Mouse (Mus musculus) liver, postnatal 0 days (tissue): ENCODE data around the gene Dusp5. TPM values are rescaled to one million over a fixed set of nuclear protein-coding genes. Genes with fewer than 3 reads are reported as not detected.

Experiments used
- ATAC-seq: fragments of 200-750 bp; cut with Nextera tagmentation; 2 replicates; pipeline ENCODE4 v1.8.0; 2017; ENCODE audit warnings: mild to moderate bottlenecking, moderate library complexity
- DNase-seq: peaks from one replicate; pipeline ENCODE4 v3.0.0-alpha.2; 2016
- H3K27ac ChIP-seq: fragments of 300-500 bp; sonication (generic); 2 replicates; pipeline ENCODE4 v1.5.1; 2014; ENCODE audit warnings: antibody characterized with exemption, moderate library complexity, mild to moderate bottlenecking, low read depth
- H3K27me3 ChIP-seq: fragments of 300-500 bp; sonication (generic); 2 replicates; pipeline ENCODE4 v1.6.1; 2014; ENCODE audit warnings: low read length, control low read depth, mixed read lengths; ENCODE audit not compliant: insufficient read depth
- H3K36me3 ChIP-seq: fragments of 300-500 bp; sonication (generic); replicated peaks from 2 replicates; pipeline ENCODE4 v1.6.1; 2014; ENCODE audit warnings: mild to moderate bottlenecking, control low read depth, low read length, moderate library complexity, mixed read lengths; ENCODE audit not compliant: insufficient read depth
- H3K4me1 ChIP-seq: fragments of 300-500 bp; sonication (generic); 2 replicates; pipeline ENCODE4 v1.6.1; 2014; ENCODE audit warnings: antibody characterized with exemption, mild to moderate bottlenecking, control low read depth; ENCODE audit not compliant: insufficient read depth
- H3K4me2 ChIP-seq: fragments of 300-500 bp; sonication (generic); 2 replicates; pipeline ENCODE4 v1.6.1; 2014; ENCODE audit warnings: low read depth, mild to moderate bottlenecking, low read length, moderate library complexity, mixed read lengths
- H3K4me3 ChIP-seq: fragments of 300-500 bp; sonication (generic); 2 replicates; pipeline ENCODE4 v1.5.1; 2014; ENCODE audit warnings: low read depth, low read length
- H3K9ac ChIP-seq: fragments of 300-500 bp; sonication (generic); replicated peaks from 2 replicates; pipeline ENCODE4 v1.6.1; 2014; ENCODE audit warnings: mild to moderate bottlenecking, moderate library complexity
- H3K9me3 ChIP-seq: fragments of 300-500 bp; sonication (generic); 2 replicates; pipeline ENCODE4 v1.6.1; 2016; ENCODE audit warnings: mild to moderate bottlenecking, control low read depth, low read length, mixed read lengths
- CTCF ChIP-seq: sonication (generic); IDR thresholded peaks from 2 replicates; pipeline ENCODE4 v1.5.1; 2016; ENCODE audit warnings: antibody characterized with exemption, low read depth
- EP300 ChIP-seq: IDR thresholded peaks from 2 replicates; pipeline ENCODE4 v1.6.1; 2016; ENCODE audit warnings: antibody characterized with exemption, low read depth, mild to moderate bottlenecking
- WGBS: fragments of 180-500 bp; shearing (Covaris S2); extraction: QIAGEN DNeasy Blood & Tissue Kit; methylation state at CpG from one replicate; pipeline ENCODE4 v1.1.7; 2014; ENCODE audit not compliant: insufficient replicate concordance; 5-methylcytosine and 5-hydroxymethylcytosine counted together
- polyA plus RNA-seq: library from polyadenylated mRNA; unstranded; fragments of >200 nt; fragmentation: Nextera tagmentation; extraction: Ambion mirVana; gene quantifications from 2 replicates; pipeline ENCODE4 v1.2.1, GENCODE M21; 2015

Gene Dusp5
- polyA plus RNA-seq, 1 experiment from 2014 or later = 2.7 TPM

GRCm38 (mm10) chr19:53544923-53545561 is 16.1 kb downstream of the Dusp5 start:
- Histone ChIP-seq H3K4me3 (no peak overlapping the region), H3K4me2 (no peak overlapping the region), H3K27ac (no peak overlapping the region), H3K4me1 (peaks cover 6% of the 10 kb centered on the region), H3K9me3 (no peaks in the 10 kb centered on the region), H3K9ac (no peak overlapping the region), H3K36me3 (peaks cover 8% of the 10 kb centered on the region; the same call in 1 of the 2 replicates), H3K27me3 (no peaks in the 10 kb centered on the region)
- no peak for ATAC-seq
- DNase-seq = no peak
- WGBS = 33% methylated on average over 4 of the region's 4 CpGs
- TF ChIP-seq EP300 (no peak), CTCF (no peak)

DNA sequence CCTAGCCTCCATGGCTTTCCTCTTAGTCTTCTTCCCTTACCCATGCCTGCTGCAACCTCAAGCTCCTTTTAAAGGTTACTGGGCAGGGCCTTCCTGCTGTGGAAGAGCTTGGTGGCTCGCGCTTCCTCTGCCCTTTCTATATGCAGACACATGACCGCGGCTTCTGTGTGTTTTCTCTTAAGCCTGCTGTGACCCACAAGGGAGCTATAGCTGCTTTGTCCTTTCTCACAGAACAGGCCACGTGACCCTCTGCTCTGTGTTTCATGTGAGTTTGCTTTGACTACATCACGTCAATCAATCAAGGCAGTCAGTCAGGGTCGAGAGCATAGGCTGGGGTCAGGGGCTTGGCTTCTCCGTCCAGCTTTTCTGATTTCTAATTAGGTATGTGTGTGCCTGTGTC is 18.7 kb downstream of the Dusp5 start:
- DNase-seq = peak; percentile 23
- Histone ChIP-seq H3K4me2 (no peak overlapping the region), H3K9ac (no peak overlapping the region), H3K36me3 (no peaks in the 10 kb centered on the region), H3K9me3 (no peaks in the 10 kb centered on the region), H3K27me3 (no peaks in the 10 kb centered on the region), H3K4me1 (peaks cover 6% of the 10 kb centered on the region), H3K4me3 (no peak overlapping the region), H3K27ac (no peak overlapping the region)
- TF ChIP-seq CTCF = no peak
- TF ChIP-seq EP300 = no peak
- WGBS = 25% methylated on average over 8 of the region's 8 CpGs
- ATAC-seq = peak; percentile 72

DNA sequence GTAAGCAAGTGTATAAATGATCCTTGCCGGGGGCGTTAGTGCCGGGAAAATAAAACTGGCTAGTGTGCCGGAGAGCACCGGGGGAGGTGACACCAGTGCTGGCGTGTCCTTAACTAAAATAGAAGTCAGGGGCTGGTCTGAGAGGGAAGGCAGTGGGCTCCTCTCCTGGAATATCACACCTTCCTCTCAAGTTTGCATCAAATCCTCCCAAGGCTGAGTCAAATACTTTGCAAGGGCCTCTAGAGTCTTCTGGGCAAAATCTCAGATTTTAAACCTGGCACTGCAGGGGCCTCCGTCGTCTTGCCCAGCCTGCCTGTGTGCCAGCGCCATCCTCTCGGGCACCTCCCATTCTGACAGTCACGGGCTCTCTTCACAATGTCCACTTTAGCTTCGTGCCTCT is 22.1 kb downstream of the Dusp5 start:
- 92% methylated on average over 12 of the region's 12 CpGs for WGBS
- no peak overlapping the region for H3K4me3 ChIP-seq
- H3K9ac ChIP-seq = no peak overlapping the region
- peaks cover 25% of the 10 kb centered on the region for H3K4me1 ChIP-seq
- no peaks in the 10 kb centered on the region for H3K9me3 ChIP-seq
- H3K27ac ChIP-seq = no peak overlapping the region
- H3K36me3 ChIP-seq = no peaks in the 10 kb centered on the region
- H3K4me2 ChIP-seq = no peak overlapping the region
- no peak for DNase-seq
- no peak for TF ChIP-seq EP300
- ATAC-seq = no peak
- H3K27me3 ChIP-seq = no peaks in the 10 kb centered on the region

- DNase-seq = no peak
- no peak for ATAC-seq
- H3K27me3 ChIP-seq = no peaks in the 10 kb centered on the region
Observed at GRCm38 (mm10) chr19:53552216-53552786, 23.4 kb downstream of the Dusp5 start.

DNA sequence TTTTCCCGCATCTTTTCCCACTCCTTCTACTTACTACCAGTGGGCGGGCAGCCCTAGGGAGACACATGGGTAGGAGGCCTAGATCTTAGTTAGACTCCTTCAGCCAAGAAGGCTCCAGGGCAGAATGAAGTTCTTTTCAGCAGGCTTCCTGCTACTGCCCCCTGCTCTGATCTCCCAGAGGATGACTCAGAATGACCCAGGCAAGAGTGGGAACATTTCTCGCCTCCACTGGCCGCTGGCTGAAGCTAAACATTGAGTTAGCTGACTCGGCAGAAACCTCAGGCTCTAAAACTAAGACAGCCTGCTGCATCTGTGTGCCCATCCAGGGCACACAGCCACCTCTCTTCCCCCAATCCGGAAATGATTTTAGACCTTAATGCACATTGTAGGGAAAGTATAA is 23.9 kb downstream of the Dusp5 start:
- DNase-seq = no peak

More at GRCm38 (mm10) chr19:53552216-53552786, 23.4 kb downstream of the Dusp5 start:
- H3K9me3 ChIP-seq = no peaks in the 10 kb centered on the region
- no peak overlapping the region for H3K4me2 ChIP-seq
- 53% methylated on average over 10 of the region's 10 CpGs for WGBS
- H3K4me3 ChIP-seq = no peak overlapping the region
- H3K36me3 ChIP-seq = no peaks in the 10 kb centered on the region
- H3K27ac ChIP-seq = peak overlapping the region; percentile 36; the same call in 1 of the 2 replicates
- no peak overlapping the region for H3K9ac ChIP-seq
- TF ChIP-seq CTCF (no peak), EP300 (0 out of 2 replicates have a peak, but pooled peaks have one; percentile 20)
- H3K4me1 ChIP-seq = peaks cover 30% of the 10 kb centered on the region

GRCm38 (mm10) chr19:53554402-53554801 is 25.5 kb downstream of the Dusp5 start:
- no peaks in the 10 kb centered on the region for H3K27me3 ChIP-seq
- DNase-seq (peak; percentile 31), ATAC-seq (peak; percentile 90)
- no peaks in the 10 kb centered on the region for H3K9me3 ChIP-seq
- H3K4me2 ChIP-seq = no peak overlapping the region
- no peaks in the 10 kb centered on the region for H3K36me3 ChIP-seq
- 51% methylated on average over 11 of the region's 11 CpGs for WGBS
- TF ChIP-seq EP300 = peak; percentile 37; the same call in 1 of the 2 replicates
- TF ChIP-seq CTCF = no peak
- no peak overlapping the region for H3K9ac ChIP-seq
- no peak overlapping the region for H3K4me3 ChIP-seq
- H3K27ac ChIP-seq = peak overlapping the region; percentile 80
- peaks cover 27% of the 10 kb centered on the region for H3K4me1 ChIP-seq

More for the DNA sequence above, 23.9 kb downstream of the Dusp5 start:
- Histone ChIP-seq H3K36me3 (no peaks in the 10 kb centered on the region), H3K9ac (no peak overlapping the region), H3K4me1 (peaks cover 28% of the 10 kb centered on the region), H3K27me3 (no peaks in the 10 kb centered on the region), H3K4me2 (no peak overlapping the region), H3K27ac (peak overlapping the region; percentile 36; the same call in 1 of the 2 replicates), H3K4me3 (no peak overlapping the region), H3K9me3 (no peaks in the 10 kb centered on the region)
- ATAC-seq = peak; percentile 18; the same call in 1 of the 2 replicates
- TF ChIP-seq CTCF (no peak), EP300 (no peak)
- 50% methylated on average over 6 of the region's 6 CpGs for WGBS
